14 mouse cellular contexts compared by ENCODE assay signal in the genomic region with DNA sequence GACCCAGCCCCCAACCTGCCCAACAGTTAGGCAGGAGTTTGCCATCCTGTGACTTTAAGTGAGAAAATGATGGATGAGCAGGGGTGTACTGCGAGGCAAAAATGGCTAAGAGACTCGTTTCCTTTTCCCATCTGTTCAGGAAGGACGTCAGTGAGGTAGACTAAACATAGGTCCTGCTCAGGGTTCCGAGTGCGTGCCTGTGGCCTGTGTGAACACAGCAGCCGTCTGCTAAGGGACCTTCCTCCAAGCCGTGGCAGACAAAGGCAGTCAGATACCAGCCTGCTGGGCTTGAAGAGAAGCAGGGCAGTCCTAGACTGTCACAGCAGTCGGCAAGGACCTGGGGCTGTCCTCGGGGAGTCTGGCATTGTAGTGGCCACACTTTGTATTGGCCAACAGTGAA. TPM values are rescaled to one million over a fixed set of nuclear protein-coding genes. Genes with fewer than 3 reads are reported as not detected.
A peak's percentile ranks its signal among the peaks of the same experiment; 100 is the strongest.
DNase-seq lines count a peak whose midpoint lies in the region; ATAC-seq and TF ChIP-seq lines count a peak whose summit lies in the region.
"Had no signal": no experiment of that assay in that cellular context is flagged by ENCODE, and none has a peak within 500 bp of the region (broad histone marks: within the 10 kb centered on the region; RNA-seq: fewer than 3 reads in every experiment).

No protein-coding gene starts in this region.

- H3K27ac ChIP-seq in hindbrain, embryonic 10.5 days, result no peak overlapping the region
- H3K27ac ChIP-seq in hindbrain, embryonic 16.5 days (ENCODE audit: low read depth, low read length), result no peak overlapping the region
- no peak overlapping the region for H3K27ac ChIP-seq in stomach, postnatal 0 days (replicated peaks)
- H3K27ac ChIP-seq: forebrain, embryonic 15.5 days; liver, embryonic 15.5 days had no signal

- H3K27me3 ChIP-seq in hindbrain, embryonic 10.5 days (ENCODE audit: insufficient read depth, poor library complexity, severe bottlenecking), result peaks cover 77% of the 10 kb centered on the region
- H3K27me3 ChIP-seq in hindbrain, embryonic 16.5 days (replicated peaks; ENCODE audit: control insufficient read depth, insufficient read depth, low read length), result peaks cover 37% of the 10 kb centered on the region
- peaks cover 5% of the 10 kb centered on the region; the same call in 1 of the 2 replicates for H3K27me3 ChIP-seq in stomach, postnatal 0 days (ENCODE audit: control insufficient read depth, insufficient read depth, low read length)

- no peak for TF ChIP-seq CTCF in stomach, postnatal 0 days (IDR thresholded peaks at IDR 0.05; ENCODE audit: low read depth)

- no peak overlapping the region for H3K4me3 ChIP-seq in hindbrain, embryonic 10.5 days
- H3K4me3 ChIP-seq in hindbrain, embryonic 16.5 days (ENCODE audit: low read length), result no peak overlapping the region
- no peak overlapping the region for H3K4me3 ChIP-seq in stomach, postnatal 0 days (ENCODE audit: low read depth, low read length)
- H3K4me3 ChIP-seq: forebrain, embryonic 15.5 days; liver, embryonic 15.5 days; megakaryocyte, embryonic 14.5 days had no signal

- H3K36me3 ChIP-seq in hindbrain, embryonic 10.5 days, result no peaks in the 10 kb centered on the region
- no peaks in the 10 kb centered on the region for H3K36me3 ChIP-seq in hindbrain, embryonic 16.5 days (ENCODE audit: control insufficient read depth, insufficient read depth, low read length)
- no peaks in the 10 kb centered on the region for H3K36me3 ChIP-seq in stomach, postnatal 0 days (ENCODE audit: control insufficient read depth, insufficient read depth, low read length)
- H3K36me3 ChIP-seq: forebrain, embryonic 15.5 days; liver, embryonic 15.5 days had no signal

- peaks cover 31% of the 10 kb centered on the region for H3K4me1 ChIP-seq in hindbrain, embryonic 10.5 days (replicated peaks)
- peaks cover 11% of the 10 kb centered on the region for H3K4me1 ChIP-seq in hindbrain, embryonic 16.5 days (ENCODE audit: control insufficient read depth, insufficient read depth, low read depth, low read length)
- no peaks in the 10 kb centered on the region; the same call in 1 of the 2 replicates for H3K4me1 ChIP-seq in stomach, postnatal 0 days (replicated peaks; ENCODE audit: control insufficient read depth, insufficient read depth)

- no peak for ATAC-seq in hindbrain, embryonic 16.5 days
- peak; percentile 27; the same call in 1 of the 2 replicates for ATAC-seq in stomach, postnatal 0 days (ENCODE audit: low FRiP score, low TSS enrichment)
- ATAC-seq: forebrain, embryonic 15.5 days had no signal

- no peak overlapping the region for H3K4me2 ChIP-seq in hindbrain, embryonic 16.5 days (ENCODE audit: low read length)
- H3K4me2 ChIP-seq in stomach, postnatal 0 days (replicated peaks; ENCODE audit: low read depth), result no peak overlapping the region
- H3K4me2 ChIP-seq: forebrain, embryonic 15.5 days; liver, embryonic 15.5 days had no signal

- DNase-seq in heart, adult 11 months, result peak; percentile 91
- DNase-seq in heart, postnatal 14 days, result no peak
- DNase-seq in hindbrain, embryonic 10.5 days (ENCODE audit: low spot score), result peak; percentile 22
- peak; percentile 41 to 65 for DNase-seq in lung, postnatal 4 days
- no peak for DNase-seq in lung, postnatal 36 days
- DNase-seq in stomach, postnatal 0 days (ENCODE audit: low spot score), result no peak
- no peak for DNase-seq in retina, embryonic 14.5 days (ENCODE audit: low spot score)
- DNase-seq: kidney, adult 11 months; kidney, postnatal 10 days had no signal

- intact Hi-C loops in heart, postnatal 14 days (cut with DNase I), result loop anchor here (10.0 kb wide), 1 partner anchor 987 kb away; the partner anchor contains the start of gene Mylk4

- H3K9me3 ChIP-seq in hindbrain, embryonic 10.5 days, result no peaks in the 10 kb centered on the region
- H3K9me3 ChIP-seq in hindbrain, embryonic 16.5 days (ENCODE audit: control insufficient read depth, low read length), result no peaks in the 10 kb centered on the region
- H3K9me3 ChIP-seq in stomach, postnatal 0 days (ENCODE audit: control insufficient read depth, low read length), result no peaks in the 10 kb centered on the region
- H3K9me3 ChIP-seq: forebrain, embryonic 15.5 days; liver, embryonic 15.5 days; megakaryocyte, embryonic 14.5 days had no signal

- no peak for TF ChIP-seq EP300 in stomach, postnatal 0 days (optimal IDR thresholded peaks at IDR 0.05)

- no peak overlapping the region for H3K9ac ChIP-seq in hindbrain, embryonic 16.5 days (ENCODE audit: low read depth, low read length)
- no peak overlapping the region for H3K9ac ChIP-seq in stomach, postnatal 0 days (ENCODE audit: low read length)
- H3K9ac ChIP-seq: forebrain, embryonic 15.5 days; liver, embryonic 15.5 days had no signal

- WGBS in hindbrain, embryonic 10.5 days, result 28% methylated on average over 9 of the region's 9 CpGs
- 29% methylated on average over 9 of the region's 9 CpGs for WGBS in hindbrain, embryonic 16.5 days
- 21% methylated on average over 9 of the region's 9 CpGs for WGBS in stomach, postnatal 0 days

RNA-seq across cellular contexts. Expression of gene Foxc1, which starts 8.4 kb away (rescaled TPM):
- total RNA-seq in heart, postnatal 14 days (2021), result 1 to 10 TPM; 4.8 to 7.0 TPM
- 2.9 and 3.7 TPM in 2 replicates for polyA plus RNA-seq in hindbrain, embryonic 10.5 days (2016; fragmentation: Nextera tagmentation; extraction: Ambion mirVana)
- polyA plus RNA-seq in hindbrain, embryonic 16.5 days (2015; fragmentation: Nextera tagmentation; extraction: Ambion mirVana), result 0.63 and 0.84 TPM in 2 replicates
- polyA plus RNA-seq in stomach, postnatal 0 days (2015; fragmentation: Nextera tagmentation; extraction: Ambion mirVana), result 0.13 and 0.15 TPM in 2 replicates
- total RNA-seq: MEL had no signal

Comparison
In these comparisons a context has a peak if more than half of its experiments do, and no peak if none do; other contexts are left out.
1. DNase-seq: peak in heart, adult 11 months (single experiment), hindbrain, embryonic 10.5 days (single experiment) and lung, postnatal 4 days (2 of 2); none in heart, postnatal 14 days (0 of 2), lung, postnatal 36 days (single experiment), stomach, postnatal 0 days (single experiment) and retina, embryonic 14.5 days (single experiment).